Comparison of ENCODE assay signal across 15 mouse cellular contexts in the genomic region with DNA sequence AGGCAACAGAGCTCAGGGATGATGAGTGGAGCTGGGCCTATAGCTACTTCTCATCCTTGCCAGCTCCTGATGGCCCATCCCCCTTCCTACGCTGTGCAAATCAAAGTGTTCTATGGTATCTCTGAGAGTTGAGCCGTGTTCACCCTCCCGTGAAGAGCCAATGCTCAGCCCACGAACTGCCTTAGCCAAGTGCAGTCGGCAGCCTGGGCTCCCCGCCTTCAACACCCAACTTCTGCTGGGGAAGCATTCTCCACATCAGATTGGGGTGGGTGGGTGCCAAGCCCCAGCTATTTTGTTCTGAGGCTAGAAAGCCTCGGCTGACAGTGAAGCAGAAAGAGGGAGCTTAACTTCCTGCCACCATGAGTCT. TPM values are rescaled to one million over a fixed set of nuclear protein-coding genes. Genes with fewer than 3 reads are reported as not detected.
A peak's percentile ranks its signal among the peaks of the same experiment; 100 is the strongest.
DNase-seq lines count a peak whose midpoint lies in the region; ATAC-seq and TF ChIP-seq lines count a peak whose summit lies in the region.
"Had no signal": no experiment of that assay in that cellular context is flagged by ENCODE, and none has a peak within 500 bp of the region (broad histone marks: within the 10 kb centered on the region; RNA-seq: fewer than 3 reads in every experiment).

No protein-coding gene starts in this region.

- H3K36me3 ChIP-seq in thymus, adult 2 months (ENCODE audit: control insufficient read depth, insufficient read depth, low read length) = no peaks in the 10 kb centered on the region
- H3K36me3 ChIP-seq in midbrain, embryonic 15.5 days (replicated peaks) = no peaks in the 10 kb centered on the region
- H3K36me3 ChIP-seq: forebrain, embryonic 10.5 days; midbrain, embryonic 13.5 days; neural tube, embryonic 12.5 days had no signal

- H3K9me3 ChIP-seq in midbrain, embryonic 15.5 days = no peaks in the 10 kb centered on the region
- H3K9me3 ChIP-seq: forebrain, embryonic 10.5 days; midbrain, embryonic 13.5 days; neural tube, embryonic 12.5 days had no signal

- DNase-seq in thymus, adult 2 months = peak; percentile 46
- no peak for DNase-seq in thymus, postnatal 10 days (ENCODE audit: low spot score in 2 of 2)
- peak; percentile 63 to 82 for DNase-seq in layer of hippocampus, adult 18-20 months (ENCODE audit: low spot score in 2 of 2)
- DNase-seq in naive thymus-derived CD4-positive, alpha-beta T cell, adult 2 months (ENCODE audit: low read depth) = peak; percentile 56
- no peak for DNase-seq in c-Kit-positive CD71-positive TER-119-positive erythroid progenitor cells, embryonic 14.5 days (ENCODE audit: low spot score)
- DNase-seq: cerebellum, adult 9-10 months; heart, postnatal 14 days; retina, postnatal 1 day had no signal

- H3K4me3 ChIP-seq in thymus, adult 2 months (ENCODE audit: control insufficient read depth, insufficient read depth, low read length) = no peak overlapping the region
- no peak overlapping the region for H3K4me3 ChIP-seq in midbrain, embryonic 15.5 days
- H3K4me3 ChIP-seq: forebrain, embryonic 10.5 days; midbrain, embryonic 13.5 days; neural tube, embryonic 12.5 days had no signal

- H3K4me2 ChIP-seq in midbrain, embryonic 15.5 days = no peak overlapping the region
- H3K4me2 ChIP-seq: midbrain, embryonic 13.5 days; neural tube, embryonic 12.5 days had no signal

- H3K27ac ChIP-seq in thymus, adult 2 months (ENCODE audit: control insufficient read depth, insufficient read depth, low read length) = peak overlapping the region; percentile 24; the same call in 1 of the 2 replicates
- H3K27ac ChIP-seq in midbrain, embryonic 15.5 days = no peak overlapping the region
- H3K27ac ChIP-seq: forebrain, embryonic 10.5 days; liver, embryonic 14.5 days; midbrain, embryonic 13.5 days; neural tube, embryonic 12.5 days had no signal

- no peaks in the 10 kb centered on the region for H3K27me3 ChIP-seq in thymus, adult 2 months (ENCODE audit: control insufficient read depth, insufficient read depth, low read length)
- no peaks in the 10 kb centered on the region for H3K27me3 ChIP-seq in midbrain, embryonic 15.5 days (replicated peaks)
- H3K27me3 ChIP-seq: midbrain, embryonic 13.5 days; neural tube, embryonic 12.5 days had no signal

- 0 out of 2 replicates have a peak, but pooled peaks have one; percentile 17 for TF ChIP-seq CTCF in thymus, adult 2 months (IDR thresholded peaks at IDR 0.05; ENCODE audit: borderline replicate concordance, control insufficient read depth, extremely low read depth, insufficient read depth, low read length, poor library complexity)

- H3K4me1 ChIP-seq in thymus, adult 2 months (replicated peaks; ENCODE audit: control insufficient read depth, insufficient read depth, low read length) = peaks cover 47% of the 10 kb centered on the region
- H3K4me1 ChIP-seq in midbrain, embryonic 15.5 days = no peaks in the 10 kb centered on the region
- H3K4me1 ChIP-seq: forebrain, embryonic 10.5 days; midbrain, embryonic 13.5 days; neural tube, embryonic 12.5 days had no signal

- 33% methylated on average over 7 of the region's 7 CpGs for WGBS in thymus, adult 2 months
- WGBS in midbrain, embryonic 15.5 days = 79% methylated on average over 7 of the region's 7 CpGs

- TF ChIP-seq POLR2A in thymus, adult 2 months (IDR thresholded peaks at IDR 0.05; ENCODE audit: control insufficient read depth, extremely low read depth, insufficient read depth, low read length, poor library complexity) = no peak

- no peak for ATAC-seq in midbrain, embryonic 15.5 days (replicated peaks)
- ATAC-seq in granulocyte monocyte progenitor cell, adult 5-6 weeks (replicated peaks; ENCODE audit: poor library complexity, severe bottlenecking) = no peak
- ATAC-seq: intestine, embryonic 16.5 days; midbrain, embryonic 13.5 days had no signal

- H3K9ac ChIP-seq in midbrain, embryonic 15.5 days = no peak overlapping the region
- H3K9ac ChIP-seq: liver, embryonic 14.5 days; midbrain, embryonic 13.5 days; neural tube, embryonic 12.5 days had no signal

RNA-seq across cellular contexts. Expression of gene Grap, which starts 4.3 kb away (rescaled TPM):
- 119 and 124 TPM in 2 replicates for polyA plus RNA-seq in thymus, adult 2 months (2012; rRNA removed)
- total RNA-seq in layer of hippocampus, adult 18-20 months (2021) = 1 to 10 TPM; 3.8 to 4.5 TPM
- 11.7 and 12.7 TPM in 2 replicates for polyA plus RNA-seq in midbrain, embryonic 15.5 days (2015; fragmentation: Nextera tagmentation; extraction: Ambion mirVana)
- 2.0 TPM in 1 of 2 replicates, not detected in the other for total RNA-seq in granulocyte monocyte progenitor cell, adult 5-6 weeks (2014; fragmentation: Nextera tagmentation)
- 0.30 and 0.31 TPM in 2 replicates for total RNA-seq in granulocyte monocyte progenitor cell, adult 5-6 weeks (2017)

RNA-seq across cellular contexts. Expression of gene Fam83g, which starts 35.2 kb away (rescaled TPM):
- 8.9 and 9.5 TPM in 2 replicates for polyA plus RNA-seq in thymus, adult 2 months (2012; rRNA removed)
- total RNA-seq in layer of hippocampus, adult 18-20 months (2021) = under 1 TPM in 1 of 2 experiments, not detected in 1; 0.07 TPM
- 0.21 and 0.22 TPM in 2 replicates for polyA plus RNA-seq in midbrain, embryonic 15.5 days (2015; fragmentation: Nextera tagmentation; extraction: Ambion mirVana)
- total RNA-seq in granulocyte monocyte progenitor cell, adult 5-6 weeks (2014; fragmentation: Nextera tagmentation) = not detected in 2 replicates
- not detected in 2 replicates for total RNA-seq in granulocyte monocyte progenitor cell, adult 5-6 weeks (2017)

Comparison
In these comparisons a context has a peak if more than half of its experiments do, and no peak if none do; other contexts are left out.
1. DNase-seq: peak in thymus, adult 2 months (single experiment), layer of hippocampus, adult 18-20 months (2 of 2) and naive thymus-derived CD4-positive, alpha-beta T cell, adult 2 months (single experiment); none in thymus, postnatal 10 days (0 of 2) and c-Kit-positive CD71-positive TER-119-positive erythroid progenitor cells, embryonic 14.5 days (single experiment).